ENCODE assay signal across 8 mouse cellular contexts in genomic region chr14:72506018-72506722, GRCm38 (mm10). TPM values are rescaled to one million over a fixed set of nuclear protein-coding genes. Genes with fewer than 3 reads are reported as not detected.
DNase-seq lines count a peak whose midpoint lies in the region; ATAC-seq and TF ChIP-seq lines count a peak whose summit lies in the region.

No protein-coding gene starts in this region.

- no peaks in the 10 kb centered on the region for H3K27me3 ChIP-seq in kidney, embryonic 16.5 days (ENCODE audit: insufficient read depth, low read length)
- H3K27me3 ChIP-seq in embryonic facial prominence, embryonic 11.5 days (ENCODE audit: control insufficient read depth, insufficient read depth, low read length) = no peaks in the 10 kb centered on the region
- 0 out of 2 replicates have a peak, but pooled peaks cover 7% of the 10 kb centered on the region for H3K27me3 ChIP-seq in hindbrain, embryonic 13.5 days
- H3K27me3 ChIP-seq in stomach, postnatal 0 days (ENCODE audit: control insufficient read depth, insufficient read depth, low read length) = no peaks in the 10 kb centered on the region

- peak overlapping the region; percentile 59 for H3K9ac ChIP-seq in kidney, embryonic 16.5 days (replicated peaks; ENCODE audit: low read length)
- H3K9ac ChIP-seq in embryonic facial prominence, embryonic 11.5 days (replicated peaks; ENCODE audit: low read length) = peak overlapping the region; percentile 50
- peak overlapping the region; percentile 58; the same call in 1 of the 2 replicates for H3K9ac ChIP-seq in hindbrain, embryonic 13.5 days
- 0 out of 2 replicates have a peak overlapping the region, but pooled peaks have one; percentile 18 for H3K9ac ChIP-seq in stomach, postnatal 0 days (ENCODE audit: low read length)

- H3K4me1 ChIP-seq in kidney, embryonic 16.5 days (ENCODE audit: insufficient read depth, low read length) = peaks cover 11% of the 10 kb centered on the region; the same call in 1 of the 2 replicates
- H3K4me1 ChIP-seq in embryonic facial prominence, embryonic 11.5 days (ENCODE audit: control insufficient read depth, insufficient read depth, low read length) = no peaks in the 10 kb centered on the region
- peaks cover 10% of the 10 kb centered on the region for H3K4me1 ChIP-seq in hindbrain, embryonic 13.5 days (replicated peaks)
- H3K4me1 ChIP-seq in stomach, postnatal 0 days (replicated peaks; ENCODE audit: control insufficient read depth, insufficient read depth) = no peaks in the 10 kb centered on the region

- H3K36me3 ChIP-seq in kidney, embryonic 16.5 days (ENCODE audit: insufficient read depth, low read length) = no peaks in the 10 kb centered on the region
- H3K36me3 ChIP-seq in embryonic facial prominence, embryonic 11.5 days (replicated peaks; ENCODE audit: control insufficient read depth, insufficient read depth, low read depth, low read length) = no peaks in the 10 kb centered on the region
- H3K36me3 ChIP-seq in hindbrain, embryonic 13.5 days = no peaks in the 10 kb centered on the region
- no peaks in the 10 kb centered on the region for H3K36me3 ChIP-seq in stomach, postnatal 0 days (ENCODE audit: control insufficient read depth, insufficient read depth, low read length)

- ATAC-seq in kidney, embryonic 16.5 days (ENCODE audit: low FRiP score, low TSS enrichment) = peak; percentile 85
- ATAC-seq in embryonic facial prominence, embryonic 11.5 days (replicated peaks; ENCODE audit: insufficient number of reproducible peaks, low FRiP score, low TSS enrichment, low read depth) = peak; percentile 71; the same call in 1 of the 2 replicates
- ATAC-seq in hindbrain, embryonic 13.5 days (ENCODE audit: low FRiP score) = peak; percentile 49; the same call in 1 of the 2 replicates
- peak; percentile 78 for ATAC-seq in stomach, postnatal 0 days (ENCODE audit: low FRiP score, low TSS enrichment)
- ATAC-seq in monocyte, adult 5-6 weeks (replicated peaks; ENCODE audit: insufficient number of reproducible peaks, low FRiP score, low TSS enrichment, poor library complexity, severe bottlenecking) = no peak

- DNase-seq in kidney, adult 18-20 months = no peak
- DNase-seq in embryonic facial prominence, embryonic 11.5 days (ENCODE audit: low spot score) = peak; percentile 47
- peak; percentile 38 for DNase-seq in lung, postnatal 10 days
- peak; percentile 39 for DNase-seq in stomach, postnatal 0 days (ENCODE audit: low spot score)
- no peak for DNase-seq in left cerebral cortex, adult 18-20 months (ENCODE audit: low spot score in 2 of 2)

- no peak overlapping the region for H3K27ac ChIP-seq in kidney, embryonic 16.5 days (ENCODE audit: low read length)
- no peak overlapping the region for H3K27ac ChIP-seq in embryonic facial prominence, embryonic 11.5 days (replicated peaks; ENCODE audit: low read depth, low read length)
- no peak overlapping the region for H3K27ac ChIP-seq in hindbrain, embryonic 13.5 days
- no peak overlapping the region for H3K27ac ChIP-seq in stomach, postnatal 0 days (replicated peaks)

- no peaks in the 10 kb centered on the region for H3K9me3 ChIP-seq in kidney, embryonic 16.5 days (ENCODE audit: low read length)
- H3K9me3 ChIP-seq in embryonic facial prominence, embryonic 11.5 days (replicated peaks; ENCODE audit: control insufficient read depth, low read length) = no peaks in the 10 kb centered on the region
- no peaks in the 10 kb centered on the region for H3K9me3 ChIP-seq in hindbrain, embryonic 13.5 days
- H3K9me3 ChIP-seq in stomach, postnatal 0 days (ENCODE audit: control insufficient read depth, low read length) = no peaks in the 10 kb centered on the region

- TF ChIP-seq CTCF in stomach, postnatal 0 days (IDR thresholded peaks at IDR 0.05; ENCODE audit: low read depth) = no peak

- WGBS in kidney, embryonic 16.5 days = 12% methylated on average over 11 of the region's 12 CpGs
- 7% methylated on average over 12 of the region's 12 CpGs for WGBS in embryonic facial prominence, embryonic 11.5 days
- WGBS in hindbrain, embryonic 13.5 days = 10% methylated on average over 12 of the region's 12 CpGs
- 13% methylated on average over 12 of the region's 12 CpGs for WGBS in stomach, postnatal 0 days

- H3K4me2 ChIP-seq in kidney, embryonic 16.5 days (replicated peaks; ENCODE audit: low read depth, low read length) = peak overlapping the region; percentile 71
- H3K4me2 ChIP-seq in embryonic facial prominence, embryonic 11.5 days (ENCODE audit: low read depth, low read length) = peak overlapping the region; percentile 64
- peak overlapping the region; percentile 51 for H3K4me2 ChIP-seq in hindbrain, embryonic 13.5 days
- H3K4me2 ChIP-seq in stomach, postnatal 0 days (replicated peaks; ENCODE audit: low read depth) = peak overlapping the region; percentile 56

- H3K4me3 ChIP-seq in kidney, embryonic 16.5 days (ENCODE audit: low read length) = peak overlapping the region; percentile 44
- peak overlapping the region; percentile 21 for H3K4me3 ChIP-seq in embryonic facial prominence, embryonic 11.5 days (ENCODE audit: low read depth, low read length)
- H3K4me3 ChIP-seq in hindbrain, embryonic 13.5 days = peak overlapping the region; percentile 22
- H3K4me3 ChIP-seq in stomach, postnatal 0 days (ENCODE audit: low read depth, low read length) = peak overlapping the region; percentile 27

- TF ChIP-seq EP300 in stomach, postnatal 0 days (optimal IDR thresholded peaks at IDR 0.05) = no peak

RNA-seq across cellular contexts. Expression of gene Gm9195, which starts 14.5 kb away (rescaled TPM):
- not detected in 2 replicates for polyA plus RNA-seq in kidney, embryonic 16.5 days (2015; fragmentation: Nextera tagmentation; extraction: Ambion mirVana)
- not detected in 2 replicates for polyA plus RNA-seq in embryonic facial prominence, embryonic 11.5 days (2014; fragmentation: Nextera tagmentation; extraction: Ambion mirVana)
- not detected in 2 replicates for polyA plus RNA-seq in hindbrain, embryonic 13.5 days (2015; fragmentation: Nextera tagmentation; extraction: Ambion mirVana)
- not detected in 2 replicates for polyA plus RNA-seq in stomach, postnatal 0 days (2015; fragmentation: Nextera tagmentation; extraction: Ambion mirVana)
- total RNA-seq in monocyte, adult 5-6 weeks (2017) = not detected in 3 replicates
- total RNA-seq in left cerebral cortex, adult 18-20 months (2021) = not detected

Comparison
In these comparisons a context has a peak if more than half of its experiments do, and no peak if none do; other contexts are left out.
1. DNase-seq: peak in embryonic facial prominence, embryonic 11.5 days (single experiment), lung, postnatal 10 days (single experiment) and stomach, postnatal 0 days (single experiment); none in kidney, adult 18-20 months (single experiment) and left cerebral cortex, adult 18-20 months (0 of 2).
2. Peak in every context shown above with its lines, with median percentiles within 50 percentile points of each other: H3K4me2 ChIP-seq, H3K4me3 ChIP-seq and H3K9ac ChIP-seq.